Mouse (Mus musculus) embryonic fibroblast, embryonic 13.5 days (primary cell): ENCODE results near the gene Gm8374. TPM values are rescaled to one million over a fixed set of nuclear protein-coding genes. Genes with fewer than 3 reads are reported as not detected.
"Not testable (repeated sequence)": the region's sequence is repeated elsewhere in the genome, so short reads cannot be mapped to it uniquely, and the experiment has no call there.

ENCODE experiments used
- H3K27ac ChIP-seq: 2 replicates; pipeline ENCODE4 v1.5.1; 2012; ENCODE audit warnings: low read length, control low read depth, inconsistent platforms; ENCODE audit not compliant: insufficient read depth
- H3K4me1 ChIP-seq: 2 replicates; pipeline ENCODE4 v1.6.1; 2011; ENCODE audit warnings: low read length; ENCODE audit not compliant: control insufficient read depth, insufficient read depth
- H3K4me3 ChIP-seq: 2 replicates; pipeline ENCODE4 v1.5.1; 2011; ENCODE audit warnings: mild to moderate bottlenecking, control low read depth, low read length; ENCODE audit not compliant: insufficient read depth
- polyA plus RNA-seq: library from polyadenylated mRNA; stranded (reverse); fragments of >200 nt; gene quantifications from 2 replicates; pipeline ENCODE4 v1.2.4, GENCODE M21; 2011; ENCODE audit warnings: low read depth; ENCODE audit not compliant: missing spikeins, insufficient read length

Gm8374 gene
- polyA plus RNA-seq = not detected in 2 replicates

- not testable (repeated sequence) for H3K27ac ChIP-seq, H3K4me3 ChIP-seq, H3K4me1 ChIP-seq
Observed at GRCm38 (mm10) chr14:7365034-7365433, at the start of gene Gm8374. Gm8374 (minus strand) TSS chr14:7365134.

- not testable (repeated sequence) for H3K27ac ChIP-seq, H3K4me3 ChIP-seq, H3K4me1 ChIP-seq
Observed at GRCm38 (mm10) chr14:7332295-7332694, 32.6 kb downstream of the Gm8374 start, which contains the start of gene Gm5797. Gm5797 (minus strand) TSS chr14:7332395.

DNA sequence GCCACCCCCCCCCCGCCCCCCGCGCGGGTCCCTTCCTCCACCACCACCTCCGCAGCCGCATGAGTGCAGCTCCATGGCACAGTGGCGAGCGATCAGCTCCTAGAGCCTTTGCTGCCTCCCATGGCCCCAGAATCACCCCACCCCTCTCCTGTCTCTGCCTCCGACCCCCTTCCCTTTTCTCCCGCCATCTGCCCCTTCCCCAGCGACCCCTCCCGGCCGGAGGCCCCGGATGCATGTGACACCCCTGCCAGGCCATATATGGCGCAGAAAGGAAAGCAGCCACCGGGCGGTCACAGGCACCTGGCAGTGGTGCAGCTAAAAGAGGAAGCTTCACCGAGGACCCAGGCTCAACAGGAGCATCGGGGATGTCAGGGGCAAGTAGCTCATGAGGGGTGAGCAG is 49.8 kb downstream of the Gm8374 start:
- H3K27ac ChIP-seq, H3K4me3 ChIP-seq, H3K4me1 ChIP-seq: not testable (repeated sequence)

DNA sequence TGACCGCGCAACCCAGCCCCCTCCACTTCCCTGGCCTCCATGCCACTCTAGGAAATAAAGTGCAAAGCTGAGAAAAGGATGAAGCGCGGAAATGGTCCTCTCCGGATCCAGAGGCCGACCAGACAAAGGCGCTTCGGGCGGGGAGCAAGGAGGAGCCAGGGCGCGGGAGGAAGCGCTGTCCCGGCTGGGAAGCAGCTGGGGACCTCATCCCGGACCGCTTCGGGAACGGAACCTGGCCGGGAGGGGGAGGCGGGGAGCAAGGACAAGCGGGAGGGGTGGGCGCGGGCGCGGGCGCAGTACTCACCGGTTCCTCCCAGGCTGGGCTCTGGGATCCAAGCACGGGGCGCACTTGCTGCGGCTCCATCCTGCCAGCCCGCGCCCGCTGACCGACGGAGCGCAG is 50.3 kb downstream of the Gm8374 start, which contains the start of gene Gm3739:
TSS of gene Gm3739 (minus strand) at position 389 of the 400 bp plus-strand sequence.
- H3K4me3 ChIP-seq, H3K27ac ChIP-seq, H3K4me1 ChIP-seq: not testable (repeated sequence)

Other genes with a start within 250 kb of the Gm8374 start
- gene Gm6676, start 239.7 kb downstream of the Gm8374 start, polyA plus RNA-seq = not detected in 2 replicates
- 0.95 and 3.2 TPM in 2 replicates for gene Gm3512, start 190.6 kb downstream of the Gm8374 start, polyA plus RNA-seq
- gene Gm16434, start 170.6 kb downstream of the Gm8374 start, polyA plus RNA-seq = not detected in 2 replicates
- not detected in 2 replicates for gene Gm3727, start 100.4 kb downstream of the Gm8374 start, polyA plus RNA-seq
- gene Gm3739, start 50.1 kb downstream of the Gm8374 start, polyA plus RNA-seq = not detected in 2 replicates
- not detected in 2 replicates for gene Gm5797, start 32.7 kb downstream of the Gm8374 start, polyA plus RNA-seq
- gene Gm3755, start 85.8 kb upstream of the Gm8374 start, polyA plus RNA-seq = not detected in 2 replicates
- gene Gm3752, start 118.6 kb upstream of the Gm8374 start, polyA plus RNA-seq = 0.58 TPM in 1 of 2 replicates, not detected in the other
- not detected in 2 replicates for gene Gm3558, start 203.4 kb upstream of the Gm8374 start, polyA plus RNA-seq
- not detected in 2 replicates for gene Gm10338, start 230.5 kb upstream of the Gm8374 start, polyA plus RNA-seq